Mouse (Mus musculus) midbrain, embryonic 14.5 days (tissue): Measurements from ENCODE around the gene Mpp6. TPM values are rescaled to one million over a fixed set of nuclear protein-coding genes. Genes with fewer than 3 reads are reported as not detected.
A peak's percentile ranks its signal among the peaks of the same experiment; 100 is the strongest.

ENCODE experiments used
- ATAC-seq: fragments of 200-750 bp; cut with Nextera tagmentation; 2 replicates; pipeline ENCODE4 v1.8.0; 2017; ENCODE audit warnings: moderate number of reproducible peaks, moderate library complexity; ENCODE audit not compliant: low FRiP score, low TSS enrichment
- DNase-seq: peaks from one replicate; pipeline ENCODE4 v3.0.0-alpha.2; 2015
- H3K27ac ChIP-seq: fragments of 300-500 bp; sonication (generic); replicated peaks from 2 replicates; pipeline ENCODE4 v1.5.1; 2014; ENCODE audit warnings: mild to moderate bottlenecking, low read depth, low read length, moderate library complexity
- H3K27me3 ChIP-seq: fragments of 300-500 bp; sonication (generic); 2 replicates; pipeline ENCODE4 v1.6.1; 2014; ENCODE audit warnings: low read length, control low read depth, mixed read lengths; ENCODE audit not compliant: control insufficient read depth, insufficient read depth
- H3K36me3 ChIP-seq: fragments of 300-500 bp; sonication (generic); 2 replicates; pipeline ENCODE4 v1.6.1; 2014; ENCODE audit warnings: low read length, control low read depth; ENCODE audit not compliant: control insufficient read depth, insufficient read depth
- H3K4me1 ChIP-seq: fragments of 300-500 bp; sonication (generic); 2 replicates; pipeline ENCODE4 v1.6.1; 2014; ENCODE audit warnings: mild to moderate bottlenecking, antibody characterized with exemption, low read length, control low read depth; ENCODE audit not compliant: control insufficient read depth, insufficient read depth
- H3K4me2 ChIP-seq: fragments of 300-500 bp; sonication (generic); 2 replicates; pipeline ENCODE4 v1.6.1; 2014; ENCODE audit warnings: mild to moderate bottlenecking, low read length, moderate library complexity
- H3K4me3 ChIP-seq: fragments of 300-500 bp; sonication (generic); replicated peaks from 2 replicates; pipeline ENCODE4 v1.5.1; 2014; ENCODE audit warnings: low read depth, low read length
- H3K9ac ChIP-seq: fragments of 300-500 bp; sonication (generic); replicated peaks from 2 replicates; pipeline ENCODE4 v1.6.1; 2014; ENCODE audit warnings: mild to moderate bottlenecking, low read length, moderate library complexity
- H3K9me3 ChIP-seq: fragments of 300-500 bp; sonication (generic); 2 replicates; pipeline ENCODE4 v1.6.1; 2016; ENCODE audit warnings: low read length, control low read depth, mixed read lengths; ENCODE audit not compliant: control insufficient read depth
- WGBS: fragments of 180-500 bp; shearing (Covaris S2); extraction: QIAGEN DNeasy Blood & Tissue Kit; methylation state at CpG from one replicate; pipeline ENCODE4 v1.1.7; 2014; 5-methylcytosine and 5-hydroxymethylcytosine counted together
- polyA plus RNA-seq: library from polyadenylated mRNA; unstranded; fragments of >200 nt; fragmentation: Nextera tagmentation; extraction: Ambion mirVana; gene quantifications from 2 replicates; pipeline ENCODE4 v1.2.1, GENCODE M21; 2014

The Mpp6 gene
- polyA plus RNA-seq, 1 experiment from 2014 or later: 63.1 TPM

DNA sequence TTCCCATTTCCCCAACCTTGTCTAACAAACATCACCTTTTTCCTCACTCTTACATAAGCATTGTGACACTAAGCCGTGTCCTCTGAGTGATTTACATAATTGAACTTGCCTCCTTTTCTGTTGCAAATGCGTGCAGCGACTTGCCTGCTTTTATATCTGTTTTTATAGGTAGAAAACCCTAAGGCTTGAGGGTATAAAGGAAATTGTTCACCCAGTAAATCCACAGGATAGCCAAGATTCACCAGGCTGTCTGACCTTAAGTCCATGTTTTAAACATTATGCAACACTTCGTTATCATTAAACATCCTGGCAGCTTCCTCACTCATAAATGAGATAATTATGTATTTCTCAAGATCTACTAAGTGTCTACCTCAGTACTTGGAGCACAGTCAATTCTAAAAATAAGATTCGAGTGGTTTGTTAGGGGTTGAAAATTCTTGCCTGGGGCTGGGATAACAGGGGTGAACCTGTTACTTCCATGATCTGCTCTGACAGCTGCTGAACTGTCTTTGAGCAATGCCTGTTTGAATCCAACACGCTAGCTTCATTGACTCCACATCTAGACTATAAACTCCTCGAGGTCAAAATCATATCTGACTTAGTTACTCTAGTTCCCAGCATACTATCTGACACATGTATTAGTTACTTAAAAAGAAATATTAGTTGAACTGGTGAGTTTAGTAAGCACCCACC lies 18.4 kb upstream of the Mpp6 start:
- H3K9ac ChIP-seq: no peak overlapping the region
- WGBS: 48% methylated on average over 7 of the region's 7 CpGs

DNA sequence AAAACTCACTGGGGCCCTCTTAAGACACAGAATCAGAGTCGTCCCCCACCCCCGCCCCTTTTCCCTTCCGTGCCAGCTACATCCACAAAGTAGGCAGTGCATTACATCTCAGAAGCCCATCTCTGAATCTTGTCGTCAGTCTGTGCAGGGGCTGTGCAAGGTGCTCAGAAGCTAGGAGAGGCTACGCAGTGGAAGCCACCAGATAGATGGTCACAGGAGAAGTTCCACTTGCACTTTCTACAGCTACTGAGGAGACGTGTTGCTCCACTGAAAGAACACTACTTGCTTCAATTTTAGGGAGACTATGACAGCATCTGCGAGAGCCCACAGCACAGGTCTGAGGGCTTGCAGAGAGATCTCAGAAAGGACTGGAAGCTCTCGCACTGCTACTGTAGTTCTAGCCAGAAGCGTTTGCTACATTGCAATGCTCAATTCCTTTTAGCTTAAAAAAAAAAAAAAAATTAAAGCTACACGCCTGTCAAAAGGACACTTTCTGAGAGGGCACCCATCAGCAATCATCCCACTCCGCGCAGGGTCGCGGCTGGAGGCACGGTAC lies 762 bp upstream of the Mpp6 start:
- Histone ChIP-seq H3K36me3 (no peaks in the 10 kb centered on the region), H3K27ac (peak overlapping the region; percentile 88), H3K4me2 (peak overlapping the region; percentile 85), H3K4me1 (peaks cover 7% of the 10 kb centered on the region), H3K27me3 (no peaks in the 10 kb centered on the region), H3K9me3 (no peaks in the 10 kb centered on the region), H3K9ac (peak overlapping the region; percentile 80), H3K4me3 (peak overlapping the region; percentile 75)
- 0 out of 2 replicates have a peak, but pooled peaks have one; percentile 3 for ATAC-seq
- peak; percentile 54 for DNase-seq
- WGBS: 4% methylated on average over 15 of the region's 15 CpGs

More for the DNA sequence above, 18.4 kb upstream of the Mpp6 start:
- Histone ChIP-seq H3K9me3 (no peaks in the 10 kb centered on the region; the same call in none of the 2 replicates), H3K4me3 (no peak overlapping the region), H3K4me2 (no peak overlapping the region), H3K27me3 (no peaks in the 10 kb centered on the region), H3K36me3 (no peaks in the 10 kb centered on the region), H3K27ac (no peak overlapping the region), H3K4me1 (no peaks in the 10 kb centered on the region)
- no peak for ATAC-seq
- DNase-seq: no peak

DNA sequence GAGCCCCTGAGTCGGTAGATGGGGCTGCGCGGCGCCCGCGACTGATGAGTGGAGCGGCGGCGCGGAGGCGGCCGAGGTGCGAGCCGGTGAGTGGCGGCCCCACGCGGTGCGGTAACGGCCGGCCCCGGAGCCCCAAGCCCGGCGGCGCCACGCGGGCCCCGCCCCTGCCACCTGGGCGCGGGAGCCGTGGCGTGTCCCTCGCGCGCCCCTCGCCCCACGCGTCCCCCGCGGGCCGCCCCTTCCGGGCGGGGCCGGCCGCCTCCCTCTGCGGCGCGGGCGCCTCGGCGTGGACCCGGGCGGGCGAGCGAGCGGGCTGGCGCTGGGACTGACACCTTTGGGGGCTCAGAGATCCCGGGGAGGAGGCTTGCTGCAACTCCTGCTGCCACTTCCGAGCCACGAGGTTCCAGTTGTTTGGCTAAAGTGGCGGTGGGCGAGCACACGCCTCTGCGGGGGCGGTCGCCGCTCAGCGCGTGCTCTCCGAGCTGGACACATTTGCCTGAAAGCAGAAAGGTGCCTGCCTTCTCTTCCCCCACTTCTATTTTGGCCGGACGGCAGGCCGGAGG lies 419 bp downstream of the Mpp6 start:
- Histone ChIP-seq H3K27ac (peak overlapping the region; percentile 88), H3K4me1 (peaks cover 7% of the 10 kb centered on the region), H3K4me2 (peak overlapping the region; percentile 85), H3K27me3 (no peaks in the 10 kb centered on the region), H3K36me3 (no peaks in the 10 kb centered on the region), H3K9ac (peak overlapping the region; percentile 80), H3K9me3 (no peaks in the 10 kb centered on the region), H3K4me3 (peak overlapping the region; percentile 75)
- ATAC-seq (peak; percentile 76), DNase-seq (peak; percentile 73)
- under 1% methylated on average over 68 of the region's 72 CpGs for WGBS

DNA sequence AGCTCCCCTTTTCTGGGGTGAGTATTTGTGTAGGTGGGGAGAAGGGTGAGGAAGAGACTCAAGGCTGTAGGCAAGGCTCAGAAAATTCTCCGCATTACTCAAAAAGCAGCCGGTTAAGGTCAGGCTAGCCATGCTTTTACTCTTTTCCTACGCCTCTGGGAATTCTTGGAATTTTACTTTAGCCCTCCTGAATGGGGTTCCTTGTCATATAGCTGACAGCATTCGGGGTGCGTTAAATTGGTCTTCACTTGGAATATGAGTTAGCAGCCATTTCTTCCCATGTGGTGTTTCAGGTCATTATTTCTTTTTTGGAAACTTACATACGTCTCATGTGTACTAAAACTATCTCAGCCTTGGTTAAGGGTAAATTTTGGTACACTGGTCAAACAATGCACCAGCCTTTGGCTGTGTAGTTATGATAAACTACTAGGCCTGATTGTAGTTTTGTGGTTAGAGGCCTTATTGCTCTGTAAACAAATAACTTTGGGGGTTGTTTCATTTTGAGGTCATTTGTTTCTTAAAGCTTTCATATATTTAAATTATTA lies 1.1 kb downstream of the Mpp6 start:
- H3K4me2 ChIP-seq: peak overlapping the region; percentile 85
- H3K27me3 ChIP-seq: no peaks in the 10 kb centered on the region
- no peaks in the 10 kb centered on the region for H3K36me3 ChIP-seq
- WGBS: 10% methylated on average over 6 of the region's 6 CpGs
- DNase-seq: peak; percentile 37
- ATAC-seq: no peak
- peaks cover 7% of the 10 kb centered on the region for H3K4me1 ChIP-seq
- H3K4me3 ChIP-seq: peak overlapping the region; percentile 75
- no peaks in the 10 kb centered on the region for H3K9me3 ChIP-seq
- no peak overlapping the region for H3K27ac ChIP-seq
- peak overlapping the region; percentile 80 for H3K9ac ChIP-seq

DNA sequence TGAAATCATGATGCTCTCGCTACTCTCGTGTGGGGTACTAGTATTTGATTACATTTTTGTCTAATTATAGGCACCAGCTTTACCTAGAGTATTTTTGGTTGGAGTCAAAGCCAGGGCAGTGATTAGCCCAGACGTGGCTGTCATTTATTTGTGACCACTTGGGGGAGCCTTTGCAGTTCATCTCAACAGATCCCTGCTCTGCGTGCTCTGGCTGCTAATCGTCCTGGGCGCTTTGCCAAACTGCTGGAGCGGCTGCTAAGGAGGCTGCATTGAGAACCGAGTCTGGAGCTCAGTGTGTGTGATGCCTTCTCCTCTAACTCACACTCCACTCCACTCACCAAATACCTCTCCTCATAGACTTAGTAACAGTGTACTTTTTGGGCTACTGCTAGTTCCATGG lies 2.7 kb downstream of the Mpp6 start:
- Histone ChIP-seq H3K27ac (no peak overlapping the region; the same call in 1 of the 2 replicates), H3K9ac (no peak overlapping the region), H3K4me2 (peak overlapping the region; percentile 85), H3K36me3 (no peaks in the 10 kb centered on the region), H3K4me3 (peak overlapping the region; percentile 18), H3K4me1 (peaks cover 7% of the 10 kb centered on the region), H3K27me3 (no peaks in the 10 kb centered on the region), H3K9me3 (no peaks in the 10 kb centered on the region)
- WGBS: under 1% methylated on average over 8 of the region's 8 CpGs
- DNase-seq: peak; percentile 99
- ATAC-seq: peak; percentile 68

DNA sequence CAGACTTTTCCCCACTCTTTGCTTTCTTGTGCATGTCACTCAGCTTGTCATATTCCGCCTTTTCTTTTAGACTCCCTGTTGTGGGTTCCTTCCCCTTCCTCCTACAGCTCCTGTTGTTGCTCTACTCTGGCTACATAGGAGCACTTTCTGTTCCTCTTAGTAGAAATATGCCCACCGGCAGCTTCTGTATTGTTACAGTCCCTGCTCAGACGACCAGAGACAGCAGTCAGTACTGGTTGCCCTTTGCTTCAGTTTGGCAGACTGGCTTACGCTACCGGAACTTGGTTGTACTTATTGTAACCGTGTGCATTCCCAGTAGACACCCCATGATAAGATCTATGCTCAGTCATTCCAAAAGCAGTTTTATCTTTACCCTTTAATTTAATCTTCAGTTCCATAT lies 4.2 kb downstream of the Mpp6 start:
- Histone ChIP-seq H3K4me2 (no peak overlapping the region), H3K36me3 (no peaks in the 10 kb centered on the region), H3K27ac (no peak overlapping the region), H3K4me3 (no peak overlapping the region), H3K27me3 (no peaks in the 10 kb centered on the region), H3K4me1 (peaks cover 7% of the 10 kb centered on the region), H3K9ac (no peak overlapping the region), H3K9me3 (no peaks in the 10 kb centered on the region)
- no peak for DNase-seq
- 79% methylated on average over 6 of the region's 6 CpGs for WGBS
- no peak for ATAC-seq

DNA sequence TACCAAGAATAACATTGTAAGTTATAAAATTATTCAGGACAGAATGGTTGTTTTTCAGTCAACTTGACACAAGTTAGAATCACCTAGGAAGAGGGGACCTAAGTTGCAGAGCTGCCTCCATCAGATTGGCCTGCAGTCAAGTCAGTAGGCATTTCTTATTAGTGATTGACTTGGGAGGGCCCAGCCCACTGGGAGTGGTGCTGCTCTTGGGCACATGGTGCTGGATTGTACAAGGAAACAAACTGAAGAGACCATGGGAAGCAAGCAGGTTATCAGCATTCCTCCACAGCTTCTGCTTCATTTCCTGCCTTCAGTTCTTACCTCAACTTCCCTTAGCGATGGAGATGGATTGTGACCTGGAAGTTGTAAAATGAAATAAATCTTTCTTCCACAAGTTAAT lies 10.9 kb downstream of the Mpp6 start:
- H3K4me1 ChIP-seq: no peaks in the 10 kb centered on the region
- no peak overlapping the region for H3K4me3 ChIP-seq
- no peak overlapping the region for H3K9ac ChIP-seq
- WGBS: 100% methylated on average over 1 of the region's 1 CpGs
- no peak for ATAC-seq
- H3K27me3 ChIP-seq: no peaks in the 10 kb centered on the region
- H3K27ac ChIP-seq: no peak overlapping the region
- H3K9me3 ChIP-seq: no peaks in the 10 kb centered on the region
- no peak overlapping the region for H3K4me2 ChIP-seq
- H3K36me3 ChIP-seq: no peaks in the 10 kb centered on the region
- DNase-seq: no peak

DNA sequence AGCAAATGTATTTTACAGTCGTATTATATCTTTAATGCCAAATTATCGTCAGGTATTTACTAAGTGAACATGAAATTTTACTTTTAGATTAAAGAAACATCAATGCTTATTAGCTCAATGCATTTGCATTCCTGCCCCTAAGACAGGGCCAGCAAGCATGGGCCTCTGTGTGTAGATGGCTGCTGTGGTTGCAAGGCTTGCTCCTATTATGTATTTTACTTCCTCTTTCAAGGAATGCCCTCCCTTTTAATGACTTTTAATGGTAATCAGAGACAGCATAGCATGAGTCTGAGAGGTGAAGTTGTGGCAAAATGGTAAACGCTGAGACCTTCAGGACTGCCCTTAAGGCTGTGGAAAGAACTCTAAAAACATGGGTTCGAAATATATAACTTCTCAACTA lies 12.8 kb downstream of the Mpp6 start:
- 97% methylated on average over 4 of the region's 4 CpGs for WGBS
- ATAC-seq (no peak), DNase-seq (no peak)
- H3K9ac ChIP-seq: no peak overlapping the region
- H3K27ac ChIP-seq: no peak overlapping the region
- no peaks in the 10 kb centered on the region for H3K4me1 ChIP-seq
- H3K4me2 ChIP-seq: no peak overlapping the region
- no peaks in the 10 kb centered on the region for H3K27me3 ChIP-seq
- H3K9me3 ChIP-seq: no peaks in the 10 kb centered on the region
- 0 out of 2 replicates have a peak, but pooled peaks cover 3% of the 10 kb centered on the region for H3K36me3 ChIP-seq
- no peak overlapping the region for H3K4me3 ChIP-seq
